Mouse (Mus musculus) adrenal gland, postnatal 10 days (tissue): ENCODE measurements around the gene Selp. TPM values are rescaled to one million over a fixed set of nuclear protein-coding genes. Genes with fewer than 3 reads are reported as not detected.
A peak's percentile ranks its signal among the peaks of the same experiment; 100 is the strongest.

Source experiments
- DNase-seq: peaks from one replicate; pipeline ENCODE4 v3.0.0; 2021; ENCODE audit warnings: mixed read lengths
- long read RNA-seq, 2 experiments: library from polyadenylated mRNA; stranded (forward); transcript quantifications; one replicate each; pipeline ENCODE4 v2.0.0; 2021
- total RNA-seq, 2 experiments: library from RNA; stranded (reverse); gene quantifications; 2 replicates each; pipeline ENCODE4 v1.2.3; 2021

The Selp gene
- total RNA-seq, result 1 to 10 TPM; 1.4 to 2.0 TPM
- long read RNA-seq, experiment 1, partial matches to known transcripts, result 0 of 1 reads
- long read RNA-seq, experiment 1, other reads (novel, unspliced or antisense), result 0 of 1 reads
- long read RNA-seq, experiment 2, result 0 reads

- DNase-seq, result peak; percentile 10
These were observed at the start of gene Selp for GRCm38 (mm10) chr1:164114947-164115493. TSS of gene Selp (plus strand) at chr1:164115264.

- no peak for DNase-seq
These were observed 45.8 kb upstream of the Selp start for GRCm38 (mm10) chr1:164069261-164069660.

- no peak for DNase-seq
These were observed 44.6 kb upstream of the Selp start for GRCm38 (mm10) chr1:164070461-164070860.

GRCm38 (mm10) chr1:164071111-164071510 lies 44.0 kb upstream of the Selp start:
- DNase-seq, result no peak

GRCm38 (mm10) chr1:164072001-164072400 lies 43.1 kb upstream of the Selp start:
- DNase-seq, result no peak

GRCm38 (mm10) chr1:164073091-164073490 lies 42.0 kb upstream of the Selp start:
- DNase-seq, result no peak

GRCm38 (mm10) chr1:164073803-164074202 lies 41.3 kb upstream of the Selp start:
- no peak for DNase-seq

GRCm38 (mm10) chr1:164074606-164075140 lies 40.4 kb upstream of the Selp start:
- DNase-seq, result no peak

- DNase-seq, result no peak
These were observed 39.6 kb upstream of the Selp start for GRCm38 (mm10) chr1:164075416-164075815.

- DNase-seq, result no peak
These were observed 38.6 kb upstream of the Selp start for GRCm38 (mm10) chr1:164076441-164076840.

- no peak for DNase-seq
These were observed 38.0 kb upstream of the Selp start for GRCm38 (mm10) chr1:164077031-164077430.

GRCm38 (mm10) chr1:164078323-164078741 lies 36.7 kb upstream of the Selp start:
- DNase-seq, result no peak

- no peak for DNase-seq
These were observed 36.0 kb upstream of the Selp start for GRCm38 (mm10) chr1:164079091-164079490.

GRCm38 (mm10) chr1:164083046-164083445 lies 32.0 kb upstream of the Selp start:
- DNase-seq, result no peak

- DNase-seq, result no peak
These were observed 28.3 kb upstream of the Selp start for GRCm38 (mm10) chr1:164086797-164087196.

- DNase-seq, result no peak
These were observed 27.2 kb upstream of the Selp start for GRCm38 (mm10) chr1:164087872-164088271.

GRCm38 (mm10) chr1:164096780-164097179 lies 18.3 kb upstream of the Selp start:
- no peak for DNase-seq

GRCm38 (mm10) chr1:164097911-164098310 lies 17.2 kb upstream of the Selp start:
- no peak for DNase-seq

GRCm38 (mm10) chr1:164098372-164098771 lies 16.7 kb upstream of the Selp start:
- DNase-seq, result no peak

- no peak for DNase-seq
These were observed 5.3 kb upstream of the Selp start for GRCm38 (mm10) chr1:164109763-164110162.

GRCm38 (mm10) chr1:164110591-164111329 lies 4.3 kb upstream of the Selp start:
- DNase-seq, result no peak

GRCm38 (mm10) chr1:164114280-164114679 lies 784 bp upstream of the Selp start:
- DNase-seq, result no peak

GRCm38 (mm10) chr1:164115647-164116046 lies 583 bp downstream of the Selp start:
- DNase-seq, result no peak

- DNase-seq, result no peak
These were observed 2.8 kb downstream of the Selp start for GRCm38 (mm10) chr1:164117869-164118268.
